Mouse (Mus musculus): ENCODE data around the gene Nin. TPM values are rescaled to one million over a fixed set of nuclear protein-coding genes. Genes with fewer than 3 reads are reported as not detected.

Gene Nin
- polyA plus RNA-seq, 1 experiment: 11.5 TPM

DNA sequence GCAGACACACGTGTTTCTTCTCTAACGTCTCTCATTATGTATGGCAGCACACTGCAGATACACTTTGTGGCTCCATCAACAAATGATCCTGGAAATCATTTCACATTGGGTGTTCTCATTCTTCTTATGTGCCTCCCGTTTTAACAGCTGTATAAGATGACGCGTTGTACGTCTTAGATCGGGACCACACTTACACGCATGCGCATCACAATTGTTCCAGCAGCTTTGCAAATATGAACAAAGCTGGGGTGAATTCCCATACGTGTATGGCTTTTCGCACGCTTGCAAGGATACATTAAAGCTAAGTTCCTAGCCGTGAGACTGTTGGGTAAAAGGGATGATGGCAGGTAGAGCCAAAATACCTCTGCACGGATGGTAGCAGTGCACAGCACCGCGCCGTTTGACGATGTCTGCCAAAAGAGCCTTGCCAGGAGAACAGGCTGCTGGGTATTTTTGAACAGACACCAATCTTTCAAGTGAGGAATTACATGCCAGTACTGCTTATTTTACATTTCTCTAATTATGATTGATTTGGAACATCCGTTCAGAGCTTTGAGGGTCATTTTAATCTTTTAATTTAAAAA is 76.7 kb downstream of the Nin start:
- TF ChIP-seq POLR2A (IDR thresholded peaks at IDR 0.05; ENCODE audit: low read depth, low read length): no peak
- Histone ChIP-seq H3K4me3 (ENCODE audit: extremely low read depth, insufficient read depth, insufficient read length) (no peak overlapping the region), H3K4me1 (ENCODE audit: control insufficient read depth, insufficient read depth, insufficient read length) (no peaks in the 10 kb centered on the region), H3K27me3 (ENCODE audit: control insufficient read depth, insufficient read depth, low read length) (no peaks in the 10 kb centered on the region), H3K36me3 (ENCODE audit: control insufficient read depth, insufficient read depth, low read length) (peaks cover 22% of the 10 kb centered on the region), H3K27ac (ENCODE audit: insufficient read depth, low read length) (no peak overlapping the region)
- no peak for DNase-seq (ENCODE audit: low read depth in 1 of 2, low spot score in 2 of 2)
- WGBS: 95% methylated on average over 19 of the region's 19 CpGs

DNA sequence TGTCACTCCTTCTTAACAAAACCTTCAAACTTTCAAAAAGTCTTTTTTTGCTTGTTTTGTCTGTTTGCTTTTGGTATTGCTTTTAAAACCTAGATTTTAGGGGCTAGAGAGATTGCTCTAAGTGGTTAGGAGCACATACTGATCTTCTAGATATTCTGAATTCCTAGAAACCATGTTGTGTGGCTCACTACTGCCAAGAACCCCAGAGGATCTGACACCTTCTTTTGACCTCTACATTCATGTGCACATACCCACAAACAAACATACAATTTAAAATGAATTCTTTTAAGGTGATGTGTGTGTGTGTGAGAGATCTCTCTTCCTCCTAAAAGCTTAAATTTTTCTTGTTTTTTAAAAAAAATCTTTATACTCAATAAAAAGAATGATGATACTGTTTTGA is 87.3 kb downstream of the Nin start:
- Histone ChIP-seq H3K27me3 (ENCODE audit: control insufficient read depth, insufficient read depth, low read length) (no peaks in the 10 kb centered on the region), H3K4me3 (ENCODE audit: extremely low read depth, insufficient read depth, insufficient read length) (no peak overlapping the region), H3K4me1 (ENCODE audit: control insufficient read depth, insufficient read depth, insufficient read length) (no peaks in the 10 kb centered on the region), H3K27ac (ENCODE audit: insufficient read depth, low read length) (no peak overlapping the region), H3K36me3 (ENCODE audit: control insufficient read depth, insufficient read depth, low read length) (peaks cover 48% of the 10 kb centered on the region)
- DNase-seq (ENCODE audit: low read depth in 1 of 2, low spot score in 2 of 2): no peak
- TF ChIP-seq POLR2A (IDR thresholded peaks at IDR 0.05; ENCODE audit: low read depth, low read length) (no peak), CTCF (IDR thresholded peaks at IDR 0.05; ENCODE audit: extremely low read depth, insufficient read depth, insufficient read length, insufficient replicate concordance) (no peak)

DNA sequence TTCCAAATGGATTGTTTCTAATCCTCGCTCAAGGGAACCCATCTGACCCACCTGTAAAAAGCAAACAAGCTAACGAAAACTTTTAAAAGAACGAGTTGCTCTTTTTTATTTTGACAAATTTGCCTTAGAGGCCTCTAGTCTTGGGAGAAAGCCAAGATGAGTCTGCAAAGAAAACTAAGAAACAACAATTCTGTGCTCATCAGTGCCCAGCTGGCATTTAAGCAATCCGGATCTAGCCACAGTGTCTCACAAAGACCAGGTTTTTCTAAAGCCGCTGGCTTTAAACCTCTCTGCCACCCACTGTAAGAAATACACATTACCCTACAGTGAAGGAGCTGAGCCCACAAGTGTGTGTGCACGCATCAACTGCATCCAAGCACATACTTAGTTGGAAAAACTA is 88.1 kb downstream of the Nin start:
- peaks cover 47% of the 10 kb centered on the region for H3K36me3 ChIP-seq (ENCODE audit: control insufficient read depth, insufficient read depth, low read length)
- H3K27ac ChIP-seq (ENCODE audit: insufficient read depth, low read length): no peak overlapping the region
- H3K4me3 ChIP-seq (ENCODE audit: extremely low read depth, insufficient read depth, insufficient read length): no peak overlapping the region
- WGBS: 95% methylated on average over 6 of the region's 6 CpGs
- no peaks in the 10 kb centered on the region for H3K4me1 ChIP-seq (ENCODE audit: control insufficient read depth, insufficient read depth, insufficient read length)
- no peaks in the 10 kb centered on the region for H3K27me3 ChIP-seq (ENCODE audit: control insufficient read depth, insufficient read depth, low read length)
- no peak for DNase-seq (ENCODE audit: low read depth in 1 of 2, low spot score in 2 of 2)
- TF ChIP-seq CTCF (IDR thresholded peaks at IDR 0.05; ENCODE audit: extremely low read depth, insufficient read depth, insufficient read length, insufficient replicate concordance) (no peak), POLR2A (IDR thresholded peaks at IDR 0.05; ENCODE audit: low read depth, low read length) (no peak)

DNA sequence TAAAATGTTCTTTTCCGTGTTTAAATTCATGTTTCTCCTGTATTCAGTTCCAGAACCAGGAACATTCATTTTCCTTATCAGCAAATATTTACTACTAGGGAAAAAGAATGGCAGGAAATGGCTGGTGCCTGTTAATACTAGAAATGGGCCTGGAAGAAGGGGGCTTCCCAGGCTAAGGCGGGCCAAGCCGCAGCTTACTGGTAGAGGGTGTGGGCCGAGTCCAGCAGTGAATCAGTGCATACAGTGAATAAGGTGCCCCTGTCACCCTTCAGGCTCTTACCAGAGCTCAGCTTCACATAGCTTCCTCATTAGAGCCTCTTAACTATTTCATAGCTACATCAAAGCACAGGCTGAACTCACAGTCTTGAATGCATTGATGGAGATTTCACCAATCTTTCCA is 89.9 kb downstream of the Nin start:
- WGBS: 89% methylated on average over 4 of the region's 4 CpGs
- H3K36me3 ChIP-seq (ENCODE audit: control insufficient read depth, insufficient read depth, low read length): peaks cover 46% of the 10 kb centered on the region
- TF ChIP-seq POLR2A (IDR thresholded peaks at IDR 0.05; ENCODE audit: low read depth, low read length): no peak
- no peak for TF ChIP-seq CTCF (IDR thresholded peaks at IDR 0.05; ENCODE audit: extremely low read depth, insufficient read depth, insufficient read length, insufficient replicate concordance)

DNA sequence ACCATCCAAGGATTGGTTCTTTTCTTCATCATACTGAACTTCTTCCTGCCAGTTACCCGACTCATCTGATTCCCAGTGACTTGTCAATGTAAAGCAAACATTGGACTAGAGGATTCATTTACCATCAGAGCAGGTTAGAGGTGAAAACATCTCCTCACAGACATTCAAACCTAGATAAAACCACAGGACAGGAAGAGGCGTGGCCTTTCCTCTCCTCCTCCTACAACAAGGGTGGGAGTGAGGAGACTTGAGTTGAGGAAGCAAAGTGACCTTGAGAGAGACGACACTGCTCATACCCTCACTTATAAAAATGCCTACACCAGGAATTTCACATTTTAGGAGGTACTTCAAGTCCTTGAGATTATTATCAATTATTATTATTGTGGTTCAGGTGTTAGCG is 95.4 kb downstream of the Nin start:
- Histone ChIP-seq H3K4me3 (ENCODE audit: extremely low read depth, insufficient read depth, insufficient read length) (no peak overlapping the region), H3K4me1 (ENCODE audit: control insufficient read depth, insufficient read depth, insufficient read length) (no peaks in the 10 kb centered on the region), H3K27me3 (ENCODE audit: control insufficient read depth, insufficient read depth, low read length) (no peaks in the 10 kb centered on the region), H3K36me3 (ENCODE audit: control insufficient read depth, insufficient read depth, low read length) (peaks cover 31% of the 10 kb centered on the region), H3K27ac (ENCODE audit: insufficient read depth, low read length) (no peak overlapping the region)
- WGBS: 56% methylated on average over 4 of the region's 4 CpGs
- no peak for DNase-seq (ENCODE audit: low read depth in 1 of 2, low spot score in 2 of 2)
- no peak for TF ChIP-seq CTCF (IDR thresholded peaks at IDR 0.05; ENCODE audit: extremely low read depth, insufficient read depth, insufficient read length, insufficient replicate concordance)

More for the DNA sequence above, 89.9 kb downstream of the Nin start:
- Histone ChIP-seq H3K27ac (ENCODE audit: insufficient read depth, low read length) (no peak overlapping the region), H3K4me3 (ENCODE audit: extremely low read depth, insufficient read depth, insufficient read length) (no peak overlapping the region), H3K4me1 (ENCODE audit: control insufficient read depth, insufficient read depth, insufficient read length) (no peaks in the 10 kb centered on the region), H3K27me3 (ENCODE audit: control insufficient read depth, insufficient read depth, low read length) (no peaks in the 10 kb centered on the region)
- DNase-seq (ENCODE audit: low read depth in 1 of 2, low spot score in 2 of 2): no peak

DNA sequence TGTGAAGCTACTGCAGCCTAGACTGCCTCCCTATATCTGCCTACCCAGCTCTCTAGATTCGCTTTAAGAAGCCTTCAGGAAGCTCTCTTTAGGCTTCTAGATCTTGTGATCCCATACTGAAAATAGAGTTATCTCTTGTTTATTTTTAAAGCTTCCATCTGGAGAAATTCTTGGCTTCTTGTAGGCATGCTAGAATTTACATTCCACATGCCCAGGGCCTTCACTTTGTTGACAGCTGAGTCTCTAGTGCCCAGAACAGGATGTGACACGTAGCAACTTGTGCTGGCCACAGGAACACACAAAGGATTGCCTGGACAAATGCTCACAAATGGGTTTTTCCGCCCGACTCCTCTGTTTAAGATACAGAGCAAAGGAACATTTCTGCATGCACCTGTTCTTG is 97.6 kb downstream of the Nin start:
- no peak for DNase-seq (ENCODE audit: low read depth in 1 of 2, low spot score in 2 of 2)
- TF ChIP-seq POLR2A (IDR thresholded peaks at IDR 0.05; ENCODE audit: low read depth, low read length) (no peak), CTCF (IDR thresholded peaks at IDR 0.05; ENCODE audit: extremely low read depth, insufficient read depth, insufficient read length, insufficient replicate concordance) (no peak)
- Histone ChIP-seq H3K36me3 (ENCODE audit: control insufficient read depth, insufficient read depth, low read length) (peaks cover 32% of the 10 kb centered on the region), H3K27me3 (ENCODE audit: control insufficient read depth, insufficient read depth, low read length) (no peaks in the 10 kb centered on the region), H3K4me1 (ENCODE audit: control insufficient read depth, insufficient read depth, insufficient read length) (no peaks in the 10 kb centered on the region), H3K4me3 (ENCODE audit: extremely low read depth, insufficient read depth, insufficient read length) (no peak overlapping the region), H3K27ac (ENCODE audit: insufficient read depth, low read length) (no peak overlapping the region)
- WGBS: 85% methylated on average over 4 of the region's 4 CpGs

DNA sequence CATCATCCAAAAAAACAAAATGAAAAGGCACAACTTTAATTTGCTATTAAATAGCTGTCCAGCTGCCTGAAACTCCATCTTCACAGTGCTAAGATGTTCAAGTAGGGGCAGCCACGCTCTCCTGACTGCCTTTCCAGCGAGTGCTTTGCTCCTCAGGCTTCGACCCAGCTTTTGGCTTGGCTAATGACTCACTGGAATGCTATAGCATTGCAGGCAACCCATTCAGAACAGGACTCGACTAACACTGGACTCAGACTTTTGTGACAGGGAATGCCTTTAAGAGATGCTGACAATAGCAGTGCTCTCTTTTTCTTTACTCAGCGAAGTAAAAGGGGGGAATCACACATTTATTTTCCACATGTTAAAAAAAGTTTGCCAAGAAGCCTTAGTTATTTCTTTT is 101.8 kb downstream of the Nin start:
- no peaks in the 10 kb centered on the region for H3K4me1 ChIP-seq (ENCODE audit: control insufficient read depth, insufficient read depth, insufficient read length)
- no peak overlapping the region for H3K27ac ChIP-seq (ENCODE audit: insufficient read depth, low read length)
- no peaks in the 10 kb centered on the region for H3K27me3 ChIP-seq (ENCODE audit: control insufficient read depth, insufficient read depth, low read length)
- WGBS: 88% methylated on average over 5 of the region's 5 CpGs
- H3K4me3 ChIP-seq (ENCODE audit: extremely low read depth, insufficient read depth, insufficient read length): no peak overlapping the region
- no peak for DNase-seq (ENCODE audit: low read depth in 1 of 2, low spot score in 2 of 2)
- H3K36me3 ChIP-seq (ENCODE audit: control insufficient read depth, insufficient read depth, low read length): peaks cover 20% of the 10 kb centered on the region
- TF ChIP-seq POLR2A (IDR thresholded peaks at IDR 0.05; ENCODE audit: low read depth, low read length): no peak
- TF ChIP-seq CTCF (IDR thresholded peaks at IDR 0.05; ENCODE audit: extremely low read depth, insufficient read depth, insufficient read length, insufficient replicate concordance): no peak

Measured in spleen, adult 2 months (tissue).